Mouse (Mus musculus) heart, postnatal 0 days (tissue): ENCODE results near the gene Syt1.

Experiments
- CTCF ChIP-seq: IDR thresholded peaks from 2 replicates; pipeline ENCODE4 v1.5.1; 2016; ENCODE audit warnings: antibody characterized with exemption, control low read depth, low read depth
- EP300 ChIP-seq: IDR thresholded peaks from 2 replicates; pipeline ENCODE4 v1.6.1; 2016; ENCODE audit warnings: antibody characterized with exemption, low read depth

- TF ChIP-seq EP300 (no peak), CTCF (no peak)
Observed at GRCm38 (mm10) chr10:108804380-108804779, 206.4 kb downstream of the Syt1 start.
